Mouse (Mus musculus) embryonic fibroblast, embryonic 13.5 days (primary cell): Measurements from ENCODE around the gene Sec24d.

ENCODE experiments used
- CTCF ChIP-seq: IDR thresholded peaks from 2 replicates; pipeline ENCODE4 v1.5.1; 2011; ENCODE audit warnings: mild to moderate bottlenecking, control low read depth, low read length, moderate library complexity, borderline replicate concordance; ENCODE audit not compliant: insufficient read depth
- POLR2A ChIP-seq: IDR thresholded peaks from 2 replicates; pipeline ENCODE4 v1.6.1; 2011; ENCODE audit warnings: low read depth, mild to moderate bottlenecking, control low read depth, low read length, moderate library complexity

- TF ChIP-seq CTCF (no peak), POLR2A (no peak)
Observed at GRCm38 (mm10) chr3:123237039-123237438, 30.2 kb upstream of the Sec24d start.
